Mouse (Mus musculus) lung, postnatal 4 days (tissue): Measurements from ENCODE around the gene Ccdc125.

Experiments
- DNase-seq, 2 experiments: peaks; one replicate each; pipeline ENCODE4 v3.0.0; 2021

Ccdc125 gene

DNA sequence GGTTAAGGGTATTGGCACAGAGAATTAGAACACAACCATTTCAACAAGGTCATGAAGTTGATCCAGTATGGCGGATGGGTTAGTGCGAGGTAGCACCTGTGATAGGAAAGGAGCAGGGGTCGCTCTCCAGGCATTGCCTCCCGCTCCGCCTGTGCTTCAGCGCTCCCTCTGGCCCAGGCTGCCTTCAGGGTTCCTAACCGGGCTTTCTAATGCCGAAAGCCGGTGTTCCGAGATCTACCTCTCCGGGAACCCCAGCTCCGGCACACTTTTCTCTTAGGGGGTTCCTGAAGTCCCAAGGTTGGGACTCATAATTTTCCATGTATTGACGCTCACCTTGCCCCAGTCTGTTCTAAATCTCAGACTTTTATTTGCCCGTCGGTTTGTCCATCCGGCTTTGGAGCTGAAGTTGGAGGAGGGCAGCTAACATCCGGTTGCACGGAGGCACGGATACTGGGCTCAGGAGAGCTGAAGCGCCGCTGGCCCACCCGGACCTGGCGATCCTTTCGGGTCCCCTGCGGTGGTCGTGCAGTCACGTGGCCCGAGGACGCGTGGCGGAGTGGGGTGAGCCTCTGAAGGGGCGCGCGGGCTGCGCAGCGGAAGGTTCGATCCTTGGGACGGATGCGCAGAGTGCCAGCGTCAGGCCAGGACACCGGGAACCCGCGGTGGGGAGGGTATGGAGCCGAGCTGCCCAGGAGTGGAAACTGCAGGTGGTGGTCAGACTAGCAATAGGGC, at the start of gene Ccdc125:
Gene Ccdc125 (plus strand): TSS at position 427 of the 732 bp plus-strand sequence.
- DNase-seq, result peak; percentile 48 to 55

DNA sequence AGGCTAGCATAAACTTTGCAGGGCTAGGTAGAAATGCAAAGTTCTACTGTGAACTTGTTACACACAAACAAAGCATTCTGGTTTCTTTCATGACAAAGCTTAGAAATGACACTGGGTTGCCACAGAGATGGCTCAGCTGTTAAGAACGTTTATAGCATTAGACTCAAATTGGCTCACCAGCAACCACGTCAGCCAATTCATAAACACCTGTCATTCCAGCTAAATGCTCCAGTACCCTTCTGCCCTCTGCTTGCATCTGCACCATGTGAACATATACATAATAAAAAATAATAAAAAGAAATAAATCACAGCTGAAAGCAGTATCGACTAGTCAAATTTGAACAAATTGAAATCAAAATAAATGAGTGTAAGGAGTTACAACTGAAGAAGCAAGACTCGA, 47.3 kb upstream of the Ccdc125 start:
- DNase-seq, result no peak

DNA sequence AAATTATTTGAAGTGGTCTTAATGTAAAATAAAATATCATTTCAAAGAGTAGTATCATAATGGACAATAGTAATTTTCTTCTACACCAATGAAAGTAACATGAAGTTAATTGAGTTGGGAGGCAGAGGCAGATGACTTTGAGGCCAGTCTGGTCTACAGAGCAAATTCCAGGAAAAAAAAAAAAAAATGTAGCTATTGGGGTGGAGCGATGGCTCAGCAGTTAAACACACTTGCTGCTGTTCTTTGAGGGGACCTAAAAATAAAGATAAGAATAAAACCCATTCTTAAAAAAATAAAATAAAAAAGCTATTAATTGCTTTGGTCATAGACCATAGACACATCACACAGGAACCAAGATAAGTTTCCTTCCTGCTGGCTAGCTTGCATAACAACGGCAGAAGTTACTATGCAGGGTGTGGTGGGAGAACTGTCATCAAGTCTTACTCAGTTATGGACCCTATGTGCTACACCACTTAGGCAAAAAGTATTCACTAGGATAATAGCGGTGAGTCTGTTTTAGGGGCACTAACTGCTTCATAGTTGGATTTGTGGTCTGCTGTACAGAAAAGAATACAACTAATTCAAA, 35.3 kb upstream of the Ccdc125 start:
- DNase-seq, result no peak

DNA sequence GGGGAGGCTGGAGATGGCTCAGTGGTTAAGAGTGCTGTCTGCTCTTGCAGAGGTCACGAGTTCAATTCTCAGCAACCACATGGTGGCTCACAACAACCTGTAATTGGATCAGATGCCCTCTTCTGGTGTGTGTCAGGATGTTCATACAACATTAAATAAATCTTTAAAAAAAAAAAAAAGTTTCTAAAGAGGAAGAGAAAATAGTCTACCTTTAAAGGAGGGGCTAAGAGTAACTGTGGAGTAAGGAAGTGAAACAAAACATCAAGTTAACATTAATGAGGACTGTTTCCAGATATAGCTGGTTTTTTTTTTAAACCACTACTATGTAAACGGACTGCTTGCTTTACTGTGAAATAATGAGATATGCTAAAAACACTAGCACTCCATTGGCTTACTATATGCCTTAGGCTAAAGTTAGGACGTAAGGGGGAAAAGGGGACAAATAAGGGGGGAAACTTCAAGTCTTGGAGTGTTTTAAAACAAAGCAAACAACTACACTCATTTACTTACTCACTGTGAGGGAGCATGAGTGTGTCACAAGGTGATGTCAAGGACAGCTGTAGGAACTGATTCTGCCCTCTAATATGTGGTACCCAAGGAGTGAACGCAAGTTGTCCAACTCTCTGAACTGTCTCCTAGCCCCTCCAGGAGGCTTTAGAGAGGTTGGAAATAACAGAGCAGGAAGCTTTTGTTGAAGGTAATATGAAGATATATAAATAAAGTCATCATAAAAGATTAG, 26.9 kb upstream of the Ccdc125 start:
- no peak for DNase-seq

DNA sequence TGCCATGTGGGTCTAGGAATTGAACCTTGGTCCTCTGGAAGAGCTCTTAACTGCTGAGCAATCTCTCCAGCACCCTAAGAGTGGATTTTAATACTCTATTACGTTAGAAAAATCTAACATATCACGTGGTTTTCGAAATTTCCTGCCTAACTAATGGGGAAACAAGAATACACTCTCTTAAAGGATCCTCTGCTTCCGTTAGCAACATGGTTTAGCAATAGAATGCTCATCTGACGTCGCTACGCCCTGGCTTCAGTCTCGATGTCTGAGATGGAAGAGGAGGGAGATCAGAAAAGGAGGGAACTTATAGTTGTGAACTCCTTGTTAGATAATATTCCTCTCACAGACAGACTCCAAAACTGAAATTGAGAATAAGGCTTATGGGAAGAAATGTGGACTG, 21.3 kb upstream of the Ccdc125 start:
- no peak for DNase-seq

DNA sequence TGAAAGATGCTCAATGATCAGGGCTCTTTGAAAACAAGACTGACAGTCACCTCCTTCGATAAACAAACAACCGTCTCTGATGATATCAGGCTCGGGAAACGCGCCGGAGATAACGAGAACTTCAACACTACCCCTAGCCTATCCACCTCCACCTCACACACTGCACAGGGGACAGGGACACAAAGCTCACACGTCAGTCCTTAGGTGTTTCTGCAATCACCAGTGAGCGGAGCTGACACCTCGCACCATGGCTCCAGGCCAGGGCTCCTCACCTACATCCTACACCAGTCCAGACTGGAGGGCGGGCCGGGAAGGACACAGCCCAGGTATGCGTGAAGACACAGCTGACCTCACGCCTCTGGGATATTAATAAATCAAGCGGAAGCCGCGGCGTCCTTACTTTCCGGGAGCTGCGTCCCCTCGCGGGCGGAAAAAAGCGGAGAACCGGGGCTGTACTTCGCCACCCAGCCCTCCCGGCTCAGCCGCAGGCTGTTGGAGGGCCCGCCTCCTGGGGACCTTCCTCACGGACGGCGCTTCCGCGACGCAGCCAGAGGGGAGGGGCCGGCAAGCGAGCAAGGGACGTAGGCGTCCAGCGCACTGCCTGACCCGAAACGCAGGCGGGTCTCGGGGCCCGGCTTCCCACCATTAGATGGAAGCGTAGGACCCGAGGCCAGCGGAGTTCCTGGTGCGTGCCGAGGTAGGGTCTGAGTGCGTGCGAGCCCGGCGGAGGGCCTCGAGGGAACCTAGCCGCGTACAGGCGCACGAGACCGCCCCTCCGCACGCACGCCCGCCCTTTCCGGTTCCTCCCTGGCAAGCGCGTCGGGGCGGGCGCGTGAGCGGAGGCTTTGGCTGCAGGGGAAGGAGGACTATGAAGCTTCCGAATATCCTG, 18.7 kb upstream of the Ccdc125 start, which contains the start of the genes Ak6 and Rad17:
Gene Ak6 (plus strand): TSS at position 430 of the 889 bp plus-strand sequence.
Gene Rad17 (minus strand): TSS at position 502 of the 889 bp plus-strand sequence.
- peak; percentile 95 to 96 for DNase-seq

DNA sequence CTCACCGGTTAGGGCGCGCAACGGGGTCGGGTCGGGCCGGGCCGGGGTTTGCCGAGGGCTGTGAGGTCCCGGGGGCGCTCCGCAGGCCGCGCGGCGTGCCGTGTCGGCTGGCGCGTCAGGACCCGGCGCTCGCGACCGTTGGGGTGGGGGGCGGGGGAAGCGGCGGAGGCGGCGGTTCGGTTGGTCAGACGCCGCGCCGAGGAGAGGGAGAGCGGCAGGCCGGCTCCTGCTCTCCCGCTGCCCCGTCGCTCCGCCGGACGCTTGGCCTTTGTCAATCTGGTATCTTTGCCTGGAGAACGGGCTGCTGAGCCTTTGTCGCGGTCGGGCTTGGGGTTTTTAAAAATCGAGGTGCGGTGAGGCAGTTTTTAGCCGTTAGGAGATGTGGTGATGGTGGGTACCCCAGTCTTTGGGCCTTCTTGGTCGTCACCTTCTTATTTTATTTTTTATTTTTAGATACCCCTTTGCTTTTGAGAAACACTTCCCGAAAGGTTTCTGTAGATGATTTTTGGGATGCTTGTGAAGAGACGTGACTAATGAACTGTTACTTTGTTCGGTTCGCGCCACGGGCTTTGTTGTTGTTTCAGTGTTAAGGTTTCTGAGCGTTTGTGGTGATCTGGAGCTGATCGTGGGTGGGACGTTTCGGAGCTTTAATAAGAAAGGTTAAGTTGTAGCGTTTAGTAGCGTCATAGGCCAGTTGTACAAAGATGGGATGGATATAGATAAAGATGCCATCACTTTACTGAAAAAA, 17.9 kb upstream of the Ccdc125 start, which contains the start of gene Taf9:
Gene Taf9 (plus strand): TSS at position 141 of the 748 bp plus-strand sequence.
- DNase-seq, result no peak

DNA sequence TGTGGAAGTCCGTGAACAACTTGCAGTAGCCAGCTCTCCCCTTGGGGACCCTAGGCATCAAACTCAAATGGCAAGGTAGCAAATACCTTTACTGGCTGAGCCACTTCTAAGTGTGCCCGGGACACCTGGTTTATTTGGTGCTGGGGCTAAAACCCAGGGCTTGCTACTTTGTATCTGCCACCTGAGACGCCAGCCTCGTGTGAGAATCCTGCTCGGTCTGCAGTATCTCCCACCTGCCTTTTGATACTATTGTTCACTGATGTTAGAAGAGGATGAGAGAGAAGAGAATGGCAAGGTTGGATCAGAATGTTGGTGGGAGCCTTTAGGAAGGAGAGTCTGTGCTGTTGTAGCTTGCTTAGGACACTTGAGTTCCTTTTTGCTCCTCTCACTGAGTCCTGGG, 11.4 kb upstream of the Ccdc125 start:
- no peak for DNase-seq

DNA sequence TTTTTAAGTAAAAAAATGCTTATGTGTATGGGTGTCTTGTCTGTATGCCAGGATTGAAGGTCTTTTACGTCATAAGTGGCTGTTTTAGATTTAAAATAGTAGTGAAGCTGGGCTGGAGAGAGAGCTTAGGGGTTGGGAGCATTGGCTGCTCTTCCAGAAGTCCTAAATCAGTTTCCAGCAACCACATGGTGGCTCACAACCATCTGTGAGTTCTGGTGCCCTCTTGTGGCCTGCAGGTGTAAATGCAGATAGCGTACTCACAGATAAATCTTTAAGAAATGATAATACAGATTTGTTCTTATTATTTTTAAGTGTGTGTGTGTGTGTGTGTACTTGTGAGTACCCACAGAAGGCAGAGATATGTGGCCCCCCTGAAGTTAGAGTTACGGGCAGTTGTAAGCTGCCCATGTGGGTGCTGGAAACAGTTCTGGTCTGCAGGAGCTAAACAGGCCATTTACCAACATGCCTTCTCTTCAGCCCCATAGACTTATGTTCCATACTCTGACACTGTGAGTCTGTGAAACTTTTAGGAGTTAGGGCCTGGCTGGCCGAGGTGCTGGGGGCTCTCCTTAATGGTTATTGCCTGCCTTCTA, 9.6 kb upstream of the Ccdc125 start:
- peak; percentile 33 to 70 for DNase-seq

DNA sequence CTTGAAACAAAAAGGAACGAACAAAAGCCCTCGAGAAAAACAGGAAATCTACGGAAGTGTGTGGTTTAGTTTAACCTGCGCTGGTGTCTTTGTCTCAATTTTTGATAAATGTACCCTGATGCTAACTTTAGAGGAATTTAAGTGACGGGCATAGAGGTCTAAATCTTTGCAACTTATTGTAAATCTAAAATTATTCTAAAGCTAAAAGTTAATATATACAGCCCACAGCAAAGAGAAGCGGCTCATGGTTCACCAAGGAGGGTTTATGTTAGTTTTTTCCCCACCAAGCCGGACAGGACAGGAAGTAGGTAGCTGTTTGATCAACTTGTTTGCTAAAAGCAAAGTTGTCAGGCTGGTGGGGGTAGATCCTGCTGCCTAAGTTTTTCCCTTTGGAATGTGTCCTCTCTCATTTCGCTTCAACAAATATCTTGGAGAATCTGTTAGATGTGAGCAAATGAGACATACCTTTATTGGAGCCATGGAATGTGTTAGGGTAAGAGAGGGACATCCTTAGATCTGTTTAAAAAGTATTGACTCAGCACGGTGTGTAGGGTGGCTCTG, 744 bp downstream of the Ccdc125 start:
- no peak for DNase-seq

DNA sequence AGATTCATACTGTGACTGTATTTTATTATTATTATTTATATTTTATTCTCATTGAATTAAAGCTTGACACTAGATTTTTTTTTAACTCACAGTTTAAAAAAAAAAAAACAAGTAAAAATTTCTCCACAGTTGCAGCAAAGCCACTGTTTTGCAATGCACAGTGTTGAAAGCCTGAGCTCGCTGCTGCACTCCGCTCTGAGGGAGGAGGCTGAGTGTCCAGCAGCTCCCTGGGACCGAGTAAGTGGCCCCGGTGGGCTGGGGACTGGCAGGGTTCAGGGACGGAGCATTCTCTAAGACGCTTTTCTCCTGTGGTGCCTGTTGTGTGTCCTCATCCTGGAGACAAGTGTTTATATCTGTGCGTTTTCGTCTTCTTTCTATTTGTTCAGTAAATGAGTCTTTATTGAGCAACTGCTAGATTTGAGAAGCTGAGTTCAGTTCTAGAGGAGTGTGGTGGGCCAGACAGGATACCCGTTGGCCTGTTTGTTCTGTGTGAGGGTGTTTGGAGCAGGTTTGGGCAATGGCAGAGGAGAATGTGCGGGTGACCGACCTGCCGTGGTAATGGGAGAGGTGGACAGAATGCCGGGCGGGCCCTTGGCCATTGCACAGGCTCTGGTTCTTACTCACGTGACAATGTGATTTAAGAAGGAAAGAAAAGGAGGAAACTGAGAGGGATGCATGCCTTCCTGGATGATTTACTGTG, 6.6 kb downstream of the Ccdc125 start:
- peak; percentile 37 to 39 for DNase-seq

DNA sequence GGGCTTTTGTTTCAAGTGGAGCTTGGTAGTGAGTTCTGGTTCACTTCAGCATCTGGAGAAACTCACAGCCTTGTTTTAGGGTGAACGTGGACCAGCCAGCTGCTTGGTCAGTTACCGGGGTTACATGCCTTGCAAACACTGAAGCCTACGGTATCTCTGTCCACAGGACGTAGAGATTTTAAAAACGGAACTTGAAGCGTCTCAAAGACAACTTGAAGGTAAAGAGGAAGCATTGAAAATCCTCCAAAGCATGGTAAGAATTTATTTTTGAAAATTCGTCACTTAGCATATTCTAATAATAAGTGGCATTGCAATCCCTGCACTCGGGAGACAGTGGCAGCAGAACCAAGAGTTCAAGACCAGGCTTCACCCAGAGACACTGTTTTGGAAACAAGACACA, 12.1 kb downstream of the Ccdc125 start:
- DNase-seq, result no peak

DNA sequence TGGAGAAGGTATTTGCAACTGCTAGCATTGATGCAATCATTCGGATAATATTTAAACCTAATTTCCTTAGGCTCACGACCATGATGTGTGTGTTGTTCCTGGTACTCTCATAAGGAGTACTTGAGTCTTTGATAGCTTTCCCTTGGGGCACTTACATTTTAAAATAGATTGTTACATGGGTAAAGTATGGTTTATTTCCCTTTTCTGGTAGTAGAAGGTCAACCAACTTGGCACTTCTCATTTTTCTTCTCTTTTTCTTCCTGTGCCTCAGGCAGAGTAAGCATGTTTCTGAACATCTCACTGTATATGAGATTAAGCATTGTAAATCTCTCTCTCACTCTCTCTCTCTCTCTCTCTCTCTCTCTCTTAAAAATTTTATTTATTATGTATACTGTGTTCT, 13.3 kb downstream of the Ccdc125 start:
- DNase-seq, result no peak

DNA sequence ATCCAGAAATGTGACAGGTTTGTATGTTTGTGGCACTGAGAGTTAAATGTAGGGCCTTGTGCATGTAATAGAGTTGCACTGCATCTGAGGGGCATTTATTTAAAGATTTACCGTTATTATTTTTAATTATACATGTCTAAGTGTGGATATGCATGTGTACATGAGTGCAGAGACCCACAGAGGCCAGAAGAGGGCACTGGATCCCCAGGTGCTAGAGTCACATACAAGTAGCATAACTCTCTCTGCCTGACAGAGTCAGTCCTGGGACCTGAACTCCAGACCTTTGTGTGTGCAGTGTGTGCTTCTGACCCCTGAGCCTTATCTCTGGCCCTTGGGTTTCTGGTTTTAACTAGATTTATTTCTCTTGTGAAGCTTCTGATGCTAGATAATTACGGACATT, 14.8 kb downstream of the Ccdc125 start:
- DNase-seq, result no peak

DNA sequence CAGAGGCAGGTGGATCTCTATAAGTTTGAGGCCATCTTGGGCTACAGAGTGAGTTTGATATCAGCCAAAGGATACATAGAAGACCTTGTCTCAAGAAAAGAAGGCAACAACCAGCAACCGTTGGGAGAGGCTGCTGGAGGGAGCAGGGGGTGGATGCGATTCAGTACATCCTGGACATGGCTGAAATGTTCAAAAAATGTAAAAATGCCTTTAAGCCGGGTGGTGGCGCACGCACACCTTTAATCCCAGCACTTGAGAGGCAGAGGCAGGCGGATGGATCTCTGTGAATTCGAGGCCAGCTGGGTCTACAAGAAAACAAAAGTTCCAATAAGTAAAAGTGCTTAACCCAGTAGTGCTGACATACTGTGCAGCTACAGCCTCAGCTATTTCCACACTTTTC, 18.0 kb downstream of the Ccdc125 start:
- no peak for DNase-seq

DNA sequence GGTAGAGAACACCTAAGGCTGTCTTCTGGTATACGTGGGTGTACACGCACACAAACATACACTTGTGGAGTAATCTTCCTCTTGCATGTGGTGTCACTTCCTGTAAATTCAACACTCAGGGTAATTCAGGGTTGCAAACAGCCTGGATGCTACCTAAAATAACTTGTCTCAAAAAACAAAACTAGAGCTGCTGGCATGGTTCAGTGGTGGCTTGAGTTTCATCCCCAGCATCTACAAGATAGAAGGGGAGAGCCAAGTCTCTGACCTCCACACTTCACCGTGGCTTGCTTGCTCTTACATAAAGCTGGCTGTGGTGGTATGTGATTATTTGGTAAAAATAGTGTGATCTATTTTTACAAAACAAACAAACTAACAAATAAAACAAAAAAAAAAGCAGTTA, 28.0 kb downstream of the Ccdc125 start:
- DNase-seq, result no peak

DNA sequence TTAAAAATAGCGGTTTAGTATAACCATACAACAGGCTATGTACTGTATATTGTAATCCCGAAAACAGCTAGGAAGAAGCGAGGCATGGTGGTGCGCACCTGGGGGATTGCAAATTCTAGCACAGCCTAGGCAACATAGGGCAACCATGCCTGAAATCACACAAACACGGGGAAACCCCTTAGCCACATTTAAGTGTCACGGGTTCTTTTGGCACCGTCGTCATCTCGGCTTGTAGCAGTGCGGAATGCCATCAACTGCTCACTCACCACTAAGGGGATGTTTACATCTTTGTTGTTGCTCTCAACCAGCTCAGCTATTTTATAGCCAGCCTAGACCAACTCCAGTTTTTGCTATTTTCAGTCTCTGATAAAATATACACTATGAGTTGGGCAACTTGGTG, 29.3 kb downstream of the Ccdc125 start:
- no peak for DNase-seq

DNA sequence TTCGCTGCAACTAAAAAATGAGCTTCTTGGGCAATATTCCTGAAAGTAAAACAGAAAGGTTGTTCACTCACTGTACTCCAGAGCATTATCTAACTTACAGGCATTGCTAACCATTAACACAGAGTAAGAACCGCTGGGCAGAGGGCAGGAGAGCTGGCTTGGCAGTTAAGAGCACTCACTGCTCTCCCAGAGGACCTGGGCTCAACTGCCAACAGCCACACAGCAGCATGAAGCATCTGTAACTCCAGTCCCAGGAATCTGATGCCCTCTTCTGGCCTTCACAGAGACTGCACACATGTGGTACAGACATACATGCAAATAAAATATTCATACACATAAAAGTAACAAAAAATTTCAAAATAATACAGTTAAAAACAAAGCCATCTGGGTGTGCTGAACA, 34.0 kb downstream of the Ccdc125 start:
- no peak for DNase-seq

DNA sequence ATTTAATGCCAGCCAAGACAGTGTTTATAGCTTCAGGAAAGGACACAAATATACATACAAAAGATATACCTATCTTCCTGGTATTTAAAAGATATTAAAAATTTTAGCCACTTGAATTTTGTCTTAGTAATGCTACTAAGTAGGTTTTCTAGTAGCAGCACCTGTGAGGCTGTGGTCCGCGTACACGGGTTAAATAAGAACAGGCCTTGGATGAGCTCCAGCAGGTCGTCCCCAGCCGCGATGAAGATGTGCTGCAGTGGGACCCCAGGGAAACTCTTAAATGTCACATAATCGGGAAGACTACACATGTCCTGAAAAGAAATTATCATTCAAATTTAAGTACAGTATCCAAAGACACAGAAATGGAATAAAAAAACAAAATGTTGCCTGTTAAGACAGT, 36.7 kb downstream of the Ccdc125 start:
- no peak for DNase-seq

DNA sequence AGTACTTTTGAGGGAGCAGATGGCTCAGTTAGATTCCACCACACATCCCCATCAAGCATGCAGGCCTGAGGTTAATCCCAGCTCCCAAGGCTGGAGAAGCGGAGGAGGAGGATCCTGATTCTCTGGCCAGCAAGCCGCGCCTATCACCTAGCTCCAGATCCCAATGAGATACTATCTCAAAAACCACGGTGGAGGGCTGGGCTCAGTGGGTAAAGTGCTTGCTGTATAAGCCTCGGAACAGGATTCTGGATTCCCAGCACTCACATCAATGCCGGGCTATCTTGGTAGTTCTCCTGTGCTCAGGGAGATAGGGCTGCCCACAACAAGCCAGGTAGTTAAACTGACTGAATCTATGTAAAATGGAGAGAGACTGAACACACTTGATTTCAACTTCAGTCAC, 46.0 kb downstream of the Ccdc125 start:
- no peak for DNase-seq

DNA sequence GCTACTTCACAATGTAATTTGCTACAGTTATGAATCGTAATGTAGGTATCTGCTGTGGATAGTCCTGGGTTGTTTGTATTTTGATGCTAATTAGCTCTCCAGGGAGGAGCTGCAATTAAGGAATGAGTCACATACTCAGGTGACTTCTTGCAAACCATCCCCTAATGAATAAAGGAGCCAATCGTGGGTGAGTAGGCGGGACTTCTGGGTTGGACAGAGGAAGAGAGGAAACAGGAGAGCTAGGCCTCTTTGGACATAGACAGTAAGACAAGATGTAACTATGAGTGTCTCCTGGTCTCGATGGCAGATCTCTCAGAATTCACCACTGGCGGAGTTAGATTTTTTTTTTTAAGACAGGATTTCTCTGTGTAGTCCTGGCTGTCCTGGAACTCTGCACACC, 52.1 kb downstream of the Ccdc125 start:
- DNase-seq, result no peak
